Mouse (Mus musculus) kidney, embryonic 15.5 days (tissue): Measurements from ENCODE around the gene Pla2g4b. TPM values are rescaled to one million over a fixed set of nuclear protein-coding genes. Genes with fewer than 3 reads are reported as not detected.

Experiments used
- ATAC-seq: fragments of 200-750 bp; cut with Nextera tagmentation; replicated peaks from 2 replicates; pipeline ENCODE4 v1.8.0; 2017; ENCODE audit warnings: moderate TSS enrichment; ENCODE audit not compliant: low FRiP score
- H3K27ac ChIP-seq: fragments of 300-500 bp; sonication (generic); 2 replicates; pipeline ENCODE4 v1.5.1; 2015; ENCODE audit warnings: mild to moderate bottlenecking, inconsistent platforms
- H3K27me3 ChIP-seq: fragments of 300-500 bp; sonication (generic); 2 replicates; pipeline ENCODE4 v1.6.1; 2015; ENCODE audit warnings: inconsistent platforms
- H3K36me3 ChIP-seq: fragments of 300-500 bp; sonication (generic); 2 replicates; pipeline ENCODE4 v1.6.1; 2015; ENCODE audit warnings: inconsistent platforms
- H3K4me1 ChIP-seq: fragments of 300-500 bp; sonication (generic); 2 replicates; pipeline ENCODE4 v1.6.1; 2015; ENCODE audit warnings: inconsistent platforms
- H3K4me2 ChIP-seq: fragments of 300-500 bp; sonication (generic); 2 replicates; pipeline ENCODE4 v1.6.1; 2015; ENCODE audit warnings: moderate library complexity, mild to moderate bottlenecking, inconsistent platforms
- H3K4me3 ChIP-seq: fragments of 300-500 bp; sonication (generic); replicated peaks from 2 replicates; pipeline ENCODE4 v1.5.1; 2015; ENCODE audit warnings: mild to moderate bottlenecking, inconsistent platforms
- H3K9ac ChIP-seq: fragments of 300-500 bp; sonication (generic); 2 replicates; pipeline ENCODE4 v1.6.1; 2015; ENCODE audit warnings: mild to moderate bottlenecking, inconsistent platforms
- H3K9me3 ChIP-seq: fragments of 300-500 bp; sonication (generic); replicated peaks from 2 replicates; pipeline ENCODE4 v1.6.1; 2016; ENCODE audit warnings: inconsistent platforms
- WGBS: fragments of 180-500 bp; shearing (Covaris S2); methylation state at CpG from one replicate; pipeline ENCODE4 v1.1.7; 2015; ENCODE audit warnings: mixed read lengths; 5-methylcytosine and 5-hydroxymethylcytosine counted together
- polyA plus RNA-seq: library from polyadenylated mRNA; unstranded; fragments of >200 nt; fragmentation: Nextera tagmentation; extraction: Ambion mirVana; gene quantifications from 2 replicates; pipeline ENCODE4 v1.2.1, GENCODE M21; 2015

Pla2g4b gene
- polyA plus RNA-seq, 1 experiment from 2014 or later: 2.6 TPM

GRCm38 (mm10) chr2:120049632-120050274 is 16.5 kb downstream of the Pla2g4b start:
- H3K4me3 ChIP-seq: no peak overlapping the region
- peak; percentile 69 for ATAC-seq
- H3K4me2 ChIP-seq: no peak overlapping the region
- H3K36me3 ChIP-seq: no peaks in the 10 kb centered on the region
- H3K9ac ChIP-seq: no peak overlapping the region
- no peak overlapping the region for H3K27ac ChIP-seq
- peaks cover 8% of the 10 kb centered on the region for H3K4me1 ChIP-seq
- WGBS: 65% methylated on average over 10 of the region's 10 CpGs
- H3K9me3 ChIP-seq: no peaks in the 10 kb centered on the region
- 0 out of 2 replicates have a peak, but pooled peaks cover 3% of the 10 kb centered on the region for H3K27me3 ChIP-seq

GRCm38 (mm10) chr2:120051405-120051804 is 18.2 kb downstream of the Pla2g4b start:
- no peaks in the 10 kb centered on the region for H3K36me3 ChIP-seq
- no peak overlapping the region for H3K4me2 ChIP-seq
- H3K9me3 ChIP-seq: no peaks in the 10 kb centered on the region
- no peak overlapping the region for H3K27ac ChIP-seq
- H3K9ac ChIP-seq: no peak overlapping the region
- H3K4me1 ChIP-seq: peaks cover 6% of the 10 kb centered on the region
- WGBS: 61% methylated on average over 6 of the region's 6 CpGs
- ATAC-seq: no peak
- H3K4me3 ChIP-seq: no peak overlapping the region
- H3K27me3 ChIP-seq: 0 out of 2 replicates have a peak, but pooled peaks cover 3% of the 10 kb centered on the region

DNA sequence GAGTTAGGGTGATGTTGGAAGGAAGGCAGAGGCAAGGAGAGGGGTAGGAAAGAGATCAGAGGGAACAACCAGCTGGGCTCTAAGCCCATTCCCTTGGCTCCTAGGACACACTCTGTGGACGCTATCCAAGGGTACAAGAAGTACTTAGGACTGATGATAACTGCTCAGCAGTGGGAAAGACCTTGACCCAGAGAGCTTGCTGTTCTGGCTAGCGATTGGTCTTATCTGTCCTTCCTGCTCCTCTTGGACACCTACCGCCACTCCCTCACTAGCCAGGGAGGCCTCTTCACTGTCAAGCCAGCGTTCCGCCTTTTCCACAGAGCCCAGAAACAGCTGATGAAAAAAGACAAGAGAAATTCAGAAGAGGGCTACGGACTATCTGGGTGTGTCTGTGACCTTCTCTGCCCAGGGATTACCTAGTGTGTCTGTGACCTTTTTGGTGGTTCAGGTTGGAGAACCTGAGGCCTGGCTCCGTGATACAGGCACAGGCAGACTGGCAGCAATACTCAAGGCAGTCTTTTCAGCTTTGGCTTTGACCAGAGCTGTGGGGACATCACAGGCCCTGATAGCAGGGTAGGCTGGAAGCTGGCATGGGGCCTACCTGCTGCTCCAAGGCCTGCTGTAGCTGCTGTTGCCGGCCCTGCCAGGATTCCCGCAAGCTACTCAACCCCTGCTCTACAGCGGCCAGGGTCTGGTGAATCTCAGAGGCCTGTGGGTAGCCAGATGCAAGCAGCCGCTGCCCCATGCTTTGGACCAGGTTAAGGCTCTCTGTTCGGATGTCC is 21.7 kb downstream of the Pla2g4b start:
- Histone ChIP-seq H3K27ac (no peak overlapping the region), H3K4me2 (no peak overlapping the region), H3K36me3 (no peaks in the 10 kb centered on the region), H3K9ac (no peak overlapping the region), H3K4me1 (peaks cover 5% of the 10 kb centered on the region), H3K4me3 (no peak overlapping the region), H3K9me3 (no peaks in the 10 kb centered on the region), H3K27me3 (no peaks in the 10 kb centered on the region)
- 87% methylated on average over 12 of the region's 12 CpGs for WGBS
- ATAC-seq: no peak

DNA sequence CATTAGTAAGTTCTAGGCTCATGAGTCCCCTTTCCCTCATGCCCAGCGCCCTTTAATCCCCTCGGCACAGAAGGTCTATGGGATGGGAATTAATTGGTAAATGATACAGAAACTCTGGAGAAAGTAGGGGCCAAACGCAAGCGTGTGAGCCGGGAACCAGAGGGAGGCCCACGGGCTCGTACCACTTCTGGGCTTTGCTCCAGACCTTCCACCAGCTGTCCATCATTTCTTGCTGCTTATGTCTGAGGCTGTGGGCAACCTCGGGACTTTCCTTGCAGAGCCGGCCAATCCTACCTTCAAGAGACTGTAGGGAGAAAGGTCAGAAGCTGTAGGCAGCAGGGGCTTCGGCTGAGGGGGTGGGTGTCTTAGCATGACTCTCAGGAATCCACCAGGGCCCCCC is 22.7 kb downstream of the Pla2g4b start:
- H3K4me2 ChIP-seq: no peak overlapping the region
- ATAC-seq: no peak
- H3K27me3 ChIP-seq: no peaks in the 10 kb centered on the region
- H3K9ac ChIP-seq: no peak overlapping the region
- no peak overlapping the region for H3K4me3 ChIP-seq
- H3K36me3 ChIP-seq: no peaks in the 10 kb centered on the region
- H3K9me3 ChIP-seq: no peaks in the 10 kb centered on the region
- WGBS: 87% methylated on average over 10 of the region's 10 CpGs
- H3K4me1 ChIP-seq: peaks cover 15% of the 10 kb centered on the region
- H3K27ac ChIP-seq: no peak overlapping the region

DNA sequence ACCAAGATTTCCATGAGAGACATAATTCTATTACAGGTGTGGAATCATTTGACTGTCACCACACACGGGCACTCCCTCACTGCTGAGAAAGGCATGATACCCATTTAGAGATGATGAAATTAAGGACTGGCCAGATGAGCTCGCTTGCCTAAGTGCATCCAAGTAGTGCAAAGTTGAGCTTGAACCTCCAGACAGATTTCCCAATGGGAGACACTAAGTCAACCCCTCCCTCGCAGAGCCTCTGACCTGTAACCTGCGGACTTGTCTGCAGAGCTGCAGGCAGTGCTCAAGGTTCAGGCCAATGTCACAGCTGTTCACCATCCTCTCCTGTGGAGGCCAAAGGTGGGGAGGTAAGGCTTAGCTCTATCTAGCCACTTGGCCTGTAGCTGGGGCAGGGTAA is 25.6 kb downstream of the Pla2g4b start:
- Histone ChIP-seq H3K4me3 (no peak overlapping the region), H3K27ac (no peak overlapping the region), H3K9ac (no peak overlapping the region), H3K4me1 (peaks cover 24% of the 10 kb centered on the region), H3K36me3 (no peaks in the 10 kb centered on the region), H3K9me3 (no peaks in the 10 kb centered on the region), H3K27me3 (no peaks in the 10 kb centered on the region), H3K4me2 (no peak overlapping the region)
- 69% methylated on average over 4 of the region's 4 CpGs for WGBS
- ATAC-seq: no peak

GRCm38 (mm10) chr2:120059466-120059865 is 26.2 kb downstream of the Pla2g4b start:
- no peak overlapping the region for H3K9ac ChIP-seq
- no peak overlapping the region; the same call in 1 of the 2 replicates for H3K27ac ChIP-seq
- 80% methylated on average over 3 of the region's 3 CpGs for WGBS
- no peak overlapping the region for H3K4me3 ChIP-seq
- H3K27me3 ChIP-seq: no peaks in the 10 kb centered on the region
- H3K4me2 ChIP-seq: no peak overlapping the region
- no peak for ATAC-seq
- no peaks in the 10 kb centered on the region for H3K36me3 ChIP-seq
- no peaks in the 10 kb centered on the region for H3K9me3 ChIP-seq
- peaks cover 24% of the 10 kb centered on the region for H3K4me1 ChIP-seq

DNA sequence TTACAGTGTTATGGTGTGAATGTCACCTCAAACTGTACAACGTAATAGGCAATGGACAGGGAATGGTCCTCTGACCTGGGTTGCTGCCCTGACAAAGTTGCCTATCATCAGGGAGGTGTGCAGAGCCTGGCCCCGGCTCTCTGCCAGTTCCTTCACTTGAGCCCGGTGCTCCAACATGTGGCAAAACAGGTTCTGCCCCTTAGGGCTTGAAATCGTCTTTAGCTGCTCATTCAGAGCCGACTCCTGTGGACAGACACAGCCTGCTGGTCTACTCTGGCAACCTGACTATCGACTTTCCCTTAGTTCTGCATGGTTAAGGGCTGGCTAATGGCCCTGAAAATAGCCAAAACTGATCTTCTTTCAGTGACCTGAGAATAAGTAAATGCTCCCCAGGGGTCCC is 27.0 kb downstream of the Pla2g4b start:
- Histone ChIP-seq H3K36me3 (no peaks in the 10 kb centered on the region), H3K4me1 (peaks cover 24% of the 10 kb centered on the region), H3K27ac (peak overlapping the region; percentile 75), H3K4me3 (no peak overlapping the region), H3K27me3 (no peaks in the 10 kb centered on the region), H3K9ac (no peak overlapping the region), H3K4me2 (no peak overlapping the region), H3K9me3 (no peaks in the 10 kb centered on the region)
- ATAC-seq: no peak; the same call in 1 of the 2 replicates
- WGBS: 31% methylated on average over 6 of the region's 6 CpGs

- no peaks in the 10 kb centered on the region for H3K27me3 ChIP-seq
- 29% methylated on average over 9 of the region's 9 CpGs for WGBS
- no peak overlapping the region for H3K4me3 ChIP-seq
- H3K9ac ChIP-seq: no peak overlapping the region
- H3K4me2 ChIP-seq: no peak overlapping the region
- H3K9me3 ChIP-seq: no peaks in the 10 kb centered on the region
- peak overlapping the region; percentile 75 for H3K27ac ChIP-seq
- peaks cover 24% of the 10 kb centered on the region for H3K4me1 ChIP-seq
- peak; percentile 57; the same call in 1 of the 2 replicates for ATAC-seq
- H3K36me3 ChIP-seq: no peaks in the 10 kb centered on the region
Measured at GRCm38 (mm10) chr2:120060651-120061050, 27.4 kb downstream of the Pla2g4b start.

GRCm38 (mm10) chr2:120062248-120062647 is 29.0 kb downstream of the Pla2g4b start:
- peaks cover 24% of the 10 kb centered on the region for H3K4me1 ChIP-seq
- H3K4me3 ChIP-seq: no peak overlapping the region
- WGBS: 78% methylated on average over 8 of the region's 8 CpGs
- no peaks in the 10 kb centered on the region for H3K27me3 ChIP-seq
- H3K36me3 ChIP-seq: no peaks in the 10 kb centered on the region
- H3K4me2 ChIP-seq: no peak overlapping the region
- no peaks in the 10 kb centered on the region for H3K9me3 ChIP-seq
- no peak overlapping the region for H3K27ac ChIP-seq
- no peak overlapping the region for H3K9ac ChIP-seq
- ATAC-seq: no peak

GRCm38 (mm10) chr2:120064639-120065038 is 31.4 kb downstream of the Pla2g4b start:
- H3K27me3 ChIP-seq: no peaks in the 10 kb centered on the region
- no peaks in the 10 kb centered on the region for H3K36me3 ChIP-seq
- no peaks in the 10 kb centered on the region for H3K9me3 ChIP-seq
- H3K4me3 ChIP-seq: no peak overlapping the region
- no peak overlapping the region for H3K9ac ChIP-seq
- WGBS: 82% methylated on average over 6 of the region's 6 CpGs
- no peak overlapping the region for H3K4me2 ChIP-seq
- ATAC-seq: no peak
- H3K27ac ChIP-seq: no peak overlapping the region
- peaks cover 22% of the 10 kb centered on the region for H3K4me1 ChIP-seq

- Histone ChIP-seq H3K27ac (no peak overlapping the region), H3K36me3 (no peaks in the 10 kb centered on the region), H3K4me3 (no peak overlapping the region), H3K4me2 (no peak overlapping the region), H3K9me3 (no peaks in the 10 kb centered on the region), H3K9ac (no peak overlapping the region), H3K4me1 (peaks cover 16% of the 10 kb centered on the region), H3K27me3 (no peaks in the 10 kb centered on the region)
- no peak for ATAC-seq
- 93% methylated on average over 10 of the region's 10 CpGs for WGBS
Measured at GRCm38 (mm10) chr2:120065243-120065642, 32.0 kb downstream of the Pla2g4b start.

GRCm38 (mm10) chr2:120066224-120066623 is 33.0 kb downstream of the Pla2g4b start:
- WGBS: 76% methylated on average over 3 of the region's 3 CpGs
- no peak overlapping the region for H3K4me3 ChIP-seq
- H3K4me2 ChIP-seq: no peak overlapping the region
- no peaks in the 10 kb centered on the region for H3K9me3 ChIP-seq
- no peak for ATAC-seq
- no peaks in the 10 kb centered on the region for H3K36me3 ChIP-seq
- H3K4me1 ChIP-seq: peaks cover 7% of the 10 kb centered on the region
- no peaks in the 10 kb centered on the region for H3K27me3 ChIP-seq
- no peak overlapping the region for H3K27ac ChIP-seq
- H3K9ac ChIP-seq: no peak overlapping the region
